ENCODE assay signal across 29 mouse cellular contexts in the genomic region with DNA sequence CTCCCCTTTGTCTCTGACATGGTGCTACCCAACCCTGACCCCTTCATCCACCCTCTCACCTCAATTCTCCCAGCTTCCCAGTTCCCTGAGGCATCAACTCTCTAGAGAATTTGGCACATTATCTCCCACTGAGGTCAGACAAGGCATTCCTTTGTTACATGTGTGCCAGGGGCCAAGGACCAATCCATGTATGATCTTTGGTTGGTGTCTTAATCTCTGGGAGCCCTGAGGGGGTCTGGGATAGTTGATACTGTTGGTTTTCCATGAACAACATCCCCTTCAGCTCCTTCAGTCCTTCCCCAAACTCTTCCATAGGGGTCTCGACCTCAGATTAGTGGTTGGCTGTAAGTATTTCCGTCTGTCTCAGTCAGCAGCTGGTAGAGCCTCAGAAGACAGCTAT.
DNase-seq lines count a peak whose midpoint lies in the region; ATAC-seq and TF ChIP-seq lines count a peak whose summit lies in the region.
"Had no signal": no experiment of that assay in that cellular context is flagged by ENCODE, and none has a peak within 500 bp of the region (broad histone marks: within the 10 kb centered on the region; RNA-seq: fewer than 3 reads in every experiment).

No protein-coding gene starts in this region.

- no peak overlapping the region for H3K27ac ChIP-seq in embryonic facial prominence, embryonic 14.5 days (replicated peaks; ENCODE audit: low read depth, low read length)
- no peak overlapping the region for H3K27ac ChIP-seq in left cerebral cortex, adult 2 months
- H3K27ac ChIP-seq: embryonic facial prominence, embryonic 12.5 days; forebrain, embryonic 13.5 days; heart, embryonic 10.5 days; heart, embryonic 15.5 days; hindbrain, embryonic 12.5 days; liver, embryonic 14.5 days; midbrain, embryonic 12.5 days; neural tube, embryonic 12.5 days had no signal

- H3K4me1 ChIP-seq in embryonic facial prominence, embryonic 14.5 days (ENCODE audit: control insufficient read depth, insufficient read depth, low read length), result no peaks in the 10 kb centered on the region
- H3K4me1 ChIP-seq: embryonic facial prominence, embryonic 12.5 days; forebrain, embryonic 13.5 days; heart, embryonic 10.5 days; heart, embryonic 15.5 days; hindbrain, embryonic 12.5 days; midbrain, embryonic 12.5 days; neural tube, embryonic 12.5 days had no signal

- ATAC-seq in embryonic facial prominence, embryonic 14.5 days (ENCODE audit: low read depth), result no peak
- no peak for ATAC-seq in CD4-positive, CD25-positive, alpha-beta regulatory T cell, adult 4 months
- ATAC-seq: forebrain, embryonic 13.5 days; intestine, embryonic 16.5 days had no signal

- no peaks in the 10 kb centered on the region for H3K27me3 ChIP-seq in embryonic facial prominence, embryonic 14.5 days (replicated peaks; ENCODE audit: control insufficient read depth, insufficient read depth, low read length)
- H3K27me3 ChIP-seq: CH12.LX; embryonic facial prominence, embryonic 12.5 days; forebrain, embryonic 13.5 days; heart, embryonic 15.5 days; hindbrain, embryonic 12.5 days; midbrain, embryonic 12.5 days; neural tube, embryonic 12.5 days had no signal

- peak; percentile 8 for DNase-seq in retina, postnatal 1 day
- no peak for DNase-seq in retina, embryonic 14.5 days (ENCODE audit: low spot score)
- peak; percentile 32 for DNase-seq in embryo, embryonic 11 days
- DNase-seq in embryonic facial prominence, embryonic 14.5 days (ENCODE audit: low spot score), result peak; percentile 9
- no peak for DNase-seq in cerebellum, adult 11 months
- DNase-seq in left cerebral cortex, adult 2 months (ENCODE audit: extremely low spot score in 1 of 2, low spot score in 2 of 2), result no peak
- DNase-seq: adrenal gland, postnatal 25 days; cerebellum, adult 18-20 months; cerebellum, postnatal 25 days; gastrocnemius, postnatal 14 days; kidney, adult 9 months; kidney, postnatal 10 days; layer of hippocampus, adult 9-11 months; liver; lung, adult 2 months; right cerebral cortex, postnatal 14 days; thymus, postnatal 4 days had no signal

- no peaks in the 10 kb centered on the region for H3K36me3 ChIP-seq in embryonic facial prominence, embryonic 14.5 days (ENCODE audit: control insufficient read depth, insufficient read depth, low read length)
- H3K36me3 ChIP-seq: embryonic facial prominence, embryonic 12.5 days; heart, embryonic 10.5 days; heart, embryonic 15.5 days; hindbrain, embryonic 12.5 days; midbrain, embryonic 12.5 days; neural tube, embryonic 12.5 days had no signal

- no peak overlapping the region for H3K4me3 ChIP-seq in embryonic facial prominence, embryonic 14.5 days (ENCODE audit: low read depth, low read length)
- H3K4me3 ChIP-seq in left cerebral cortex, adult 2 months, result no peak overlapping the region
- H3K4me3 ChIP-seq: embryonic facial prominence, embryonic 12.5 days; forebrain, embryonic 13.5 days; heart, embryonic 10.5 days; heart, embryonic 15.5 days; hindbrain, embryonic 12.5 days; midbrain, embryonic 12.5 days; myocyte; neural tube, embryonic 12.5 days had no signal

- no peak for TF ChIP-seq CTCF in left cerebral cortex, adult 2 months (IDR thresholded peaks at IDR 0.05)

- H3K9ac ChIP-seq in embryonic facial prominence, embryonic 14.5 days (ENCODE audit: low read depth, low read length), result no peak overlapping the region
- H3K9ac ChIP-seq: embryonic facial prominence, embryonic 12.5 days; forebrain, embryonic 13.5 days; heart, embryonic 15.5 days; hindbrain, embryonic 12.5 days; liver, embryonic 14.5 days; midbrain, embryonic 12.5 days; neural tube, embryonic 12.5 days had no signal

- intact Hi-C loops in left cerebral cortex, adult 2 months (cut with DNase I), result no loop called here

- H3K4me2 ChIP-seq in embryonic facial prominence, embryonic 14.5 days (ENCODE audit: low read depth, low read length), result no peak overlapping the region
- H3K4me2 ChIP-seq: embryonic facial prominence, embryonic 12.5 days; forebrain, embryonic 13.5 days; heart, embryonic 15.5 days; hindbrain, embryonic 12.5 days; midbrain, embryonic 12.5 days; neural tube, embryonic 12.5 days had no signal

- 17% methylated on average over 2 of the region's 2 CpGs for WGBS in embryonic facial prominence, embryonic 14.5 days

- H3K9me3 ChIP-seq in embryonic facial prominence, embryonic 14.5 days (ENCODE audit: control insufficient read depth, low read length), result no peaks in the 10 kb centered on the region
- H3K9me3 ChIP-seq: embryonic facial prominence, embryonic 12.5 days; forebrain, embryonic 13.5 days; heart, embryonic 10.5 days; heart, embryonic 15.5 days; hindbrain, embryonic 12.5 days; midbrain, embryonic 12.5 days; neural tube, embryonic 12.5 days had no signal

Comparison
In these comparisons a context has a peak if more than half of its experiments do, and no peak if none do; other contexts are left out.
1. DNase-seq: peak in retina, postnatal 1 day (single experiment), embryo, embryonic 11 days (single experiment) and embryonic facial prominence, embryonic 14.5 days (single experiment); none in retina, embryonic 14.5 days (single experiment), cerebellum, adult 11 months (single experiment) and left cerebral cortex, adult 2 months (0 of 2).